Mouse (Mus musculus) liver, postnatal 0 days (tissue): ENCODE data around the gene Cdv3.

Experiments
- CTCF ChIP-seq: sonication (generic); IDR thresholded peaks from 2 replicates; pipeline ENCODE4 v1.5.1; 2016; ENCODE audit warnings: antibody characterized with exemption, low read depth
- EP300 ChIP-seq: IDR thresholded peaks from 2 replicates; pipeline ENCODE4 v1.6.1; 2016; ENCODE audit warnings: antibody characterized with exemption, low read depth, mild to moderate bottlenecking

DNA sequence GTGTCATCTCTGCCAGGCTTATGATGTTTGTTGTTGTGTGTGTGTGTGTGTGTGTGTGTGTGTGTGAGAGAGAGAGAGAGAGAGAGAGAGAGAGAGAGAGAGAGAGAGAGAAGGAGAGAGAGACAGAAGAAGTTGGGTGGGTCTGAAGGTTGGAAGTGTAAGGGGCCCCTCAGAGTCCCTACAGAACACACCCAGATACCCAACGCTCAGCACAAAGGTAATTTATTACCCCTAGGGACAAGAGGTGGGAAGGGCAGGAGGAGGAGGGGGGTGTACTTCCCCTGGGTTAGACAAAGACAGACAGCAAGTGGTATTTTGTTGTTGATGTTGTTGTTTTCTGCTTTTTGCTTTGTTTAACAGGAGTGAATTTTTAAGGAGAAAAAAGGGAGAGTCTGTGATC is 20.0 kb upstream of the Cdv3 start:
- TF ChIP-seq CTCF (no peak), EP300 (no peak)
